Mouse (Mus musculus) cerebellum, adult 2 months (tissue): Measurements from ENCODE around the gene Adam17. TPM values are rescaled to one million over a fixed set of nuclear protein-coding genes. Genes with fewer than 3 reads are reported as not detected.

Experiments used
- DNase-seq, 2 experiments: peaks; one replicate each; pipeline ENCODE4 v3.0.0; 2021
- H3K27ac ChIP-seq: fragments of 200-500 bp; 2 replicates; pipeline ENCODE4 v1.5.1; 2012; ENCODE audit warnings: low read length, control low read depth, inconsistent platforms; ENCODE audit not compliant: insufficient read depth
- H3K27me3 ChIP-seq: fragments of 200-500 bp; 2 replicates; pipeline ENCODE4 v1.6.1; 2012; ENCODE audit warnings: inconsistent platforms, mild to moderate bottlenecking, low read length, moderate library complexity; ENCODE audit not compliant: control insufficient read depth, insufficient read depth
- H3K4me1 ChIP-seq: fragments of 200-500 bp; 2 replicates; pipeline ENCODE4 v1.6.1; 2011; ENCODE audit warnings: low read length; ENCODE audit not compliant: control insufficient read depth, insufficient read depth
- H3K4me3 ChIP-seq: fragments of 200-500 bp; replicated peaks from 2 replicates; pipeline ENCODE3; 2011; ENCODE audit warnings: mild to moderate bottlenecking, low read depth, low read length, control low read depth; ENCODE audit not compliant: insufficient read depth
- CTCF ChIP-seq: fragments of 200-500 bp; IDR thresholded peaks from 2 replicates; pipeline ENCODE4 v1.5.1; 2011; ENCODE audit warnings: low read depth, mild to moderate bottlenecking, control low read depth, low read length, moderate library complexity, borderline replicate concordance; ENCODE audit not compliant: insufficient read depth
- POLR2A ChIP-seq: fragments of 200-500 bp; IDR thresholded peaks from 2 replicates; pipeline ENCODE4 v1.6.1; 2011; ENCODE audit warnings: low read length, control low read depth, borderline replicate concordance; ENCODE audit not compliant: insufficient read depth
- WGBS: fragments of 180-500 bp; shearing (Covaris S2); methylation state at CpG from one replicate; pipeline ENCODE4 v1.1.7; 2018; 5-methylcytosine and 5-hydroxymethylcytosine counted together
- polyA plus RNA-seq: library from polyadenylated mRNA; depleted of rRNA; stranded (reverse); fragments of >200 nt; gene quantifications from 2 replicates; pipeline ENCODE4 v1.2.3, GENCODE M21; 2012; rRNA removed

The Adam17 gene
- 19.0 and 19.4 TPM in 2 replicates for polyA plus RNA-seq

DNA sequence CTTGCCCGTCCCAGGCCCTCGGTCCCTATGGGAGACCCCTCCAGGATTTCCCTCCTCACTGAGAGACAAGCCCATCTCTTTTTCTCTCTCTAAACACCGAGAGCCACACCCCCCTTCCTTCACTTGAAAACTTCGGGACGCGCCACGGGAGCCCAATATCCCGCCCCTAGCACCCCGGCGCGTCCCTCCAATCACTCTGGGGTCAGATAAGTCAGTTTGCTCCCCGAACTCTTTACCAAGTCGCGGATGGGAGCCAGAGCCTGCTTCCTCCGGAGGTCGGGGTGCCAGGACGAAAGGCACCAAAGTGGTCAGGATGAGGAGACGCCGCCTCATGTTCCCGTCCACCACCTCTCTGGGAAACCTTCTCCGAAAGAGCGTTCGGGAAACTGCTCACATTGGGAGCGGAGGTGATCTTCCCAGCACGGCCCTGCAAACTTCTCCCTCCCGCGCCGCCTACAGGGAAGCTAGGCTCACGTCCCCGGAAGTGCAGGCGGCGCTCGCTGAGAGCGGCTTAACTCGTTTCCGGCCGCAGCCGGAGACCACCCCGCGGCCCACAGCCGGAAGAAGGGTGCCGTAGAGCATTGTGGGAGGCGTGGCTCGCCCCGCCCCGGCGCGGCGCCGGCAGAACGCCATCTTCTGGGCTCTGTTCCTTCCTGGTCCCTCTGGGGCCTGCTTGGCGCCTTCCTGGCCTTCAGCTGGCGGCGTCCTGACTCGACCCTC is at the start of gene Adam17:
TSS of gene Adam17 (minus strand) at position 533 of the 720 bp plus-strand sequence.
- TF ChIP-seq CTCF (peak; percentile 43), POLR2A (peak; percentile 79; the same call in 1 of the 2 replicates)
- WGBS: under 1% methylated on average over 55 of the region's 55 CpGs
- Histone ChIP-seq H3K27me3 (no peaks in the 10 kb centered on the region), H3K4me1 (no peaks in the 10 kb centered on the region; the same call in 1 of the 2 replicates), H3K4me3 (peak within 1 kb of the TSS; percentile 87), H3K27ac (peak within 1 kb of the TSS; percentile 97)
- peak; percentile 96 for DNase-seq

DNA sequence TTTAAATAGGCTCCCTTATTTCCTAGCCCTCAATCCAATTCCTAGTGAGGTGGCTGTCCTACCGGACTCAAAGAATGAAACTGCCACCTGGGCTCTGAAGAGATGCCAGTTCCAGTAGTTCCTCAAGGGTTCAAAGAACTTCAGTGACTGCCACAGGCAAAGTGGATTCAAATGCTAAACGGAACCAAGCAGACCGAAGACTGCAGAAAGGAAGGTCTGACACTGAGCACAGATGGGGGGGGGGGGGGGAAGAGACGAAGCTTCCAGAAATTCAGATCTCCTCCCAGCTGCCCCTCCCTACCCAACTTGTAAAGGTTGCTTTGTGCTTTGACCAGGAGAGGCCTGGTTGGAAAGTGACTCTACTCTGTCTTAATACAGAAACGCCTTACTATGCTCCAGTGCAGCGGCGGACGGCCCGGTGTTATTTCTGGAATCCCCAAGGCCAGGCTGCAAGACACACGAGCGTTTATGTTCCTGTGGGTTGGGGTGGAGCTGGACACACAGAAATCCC is 45.2 kb upstream of the Adam17 start:
- H3K4me1 ChIP-seq: no peaks in the 10 kb centered on the region
- peak overlapping the region; percentile 92 for H3K27ac ChIP-seq
- WGBS: 7% methylated on average over 11 of the region's 11 CpGs
- peak overlapping the region; percentile 11 for H3K4me3 ChIP-seq
- DNase-seq: peak; percentile 55 to 64
- no peak for TF ChIP-seq CTCF
- no peak for TF ChIP-seq POLR2A
- no peaks in the 10 kb centered on the region for H3K27me3 ChIP-seq

DNA sequence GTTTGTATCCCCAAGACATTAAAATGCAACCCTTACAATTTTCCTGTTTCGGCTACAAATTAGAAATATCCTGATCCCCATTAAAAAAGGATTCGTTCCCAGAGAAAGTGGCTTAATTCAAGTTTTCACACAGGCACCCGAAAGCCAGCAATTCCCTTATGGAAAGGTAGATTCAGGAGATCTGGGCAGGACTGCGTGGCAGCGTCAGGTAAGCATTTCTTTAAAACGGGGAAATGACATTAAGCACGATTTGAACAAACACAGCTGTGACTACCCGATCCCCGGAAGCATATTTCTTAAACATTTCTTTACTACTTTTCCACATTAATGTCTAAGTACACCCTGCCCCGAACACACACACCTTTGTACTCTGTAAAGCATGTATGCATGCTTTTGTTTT is 44.7 kb upstream of the Adam17 start:
- H3K4me3 ChIP-seq: peak overlapping the region; percentile 87
- H3K27ac ChIP-seq: peak overlapping the region; percentile 92
- H3K27me3 ChIP-seq: no peaks in the 10 kb centered on the region
- WGBS: 3% methylated on average over 10 of the region's 10 CpGs
- no peaks in the 10 kb centered on the region for H3K4me1 ChIP-seq
- no peak for DNase-seq
- TF ChIP-seq POLR2A (no peak), CTCF (no peak)

DNA sequence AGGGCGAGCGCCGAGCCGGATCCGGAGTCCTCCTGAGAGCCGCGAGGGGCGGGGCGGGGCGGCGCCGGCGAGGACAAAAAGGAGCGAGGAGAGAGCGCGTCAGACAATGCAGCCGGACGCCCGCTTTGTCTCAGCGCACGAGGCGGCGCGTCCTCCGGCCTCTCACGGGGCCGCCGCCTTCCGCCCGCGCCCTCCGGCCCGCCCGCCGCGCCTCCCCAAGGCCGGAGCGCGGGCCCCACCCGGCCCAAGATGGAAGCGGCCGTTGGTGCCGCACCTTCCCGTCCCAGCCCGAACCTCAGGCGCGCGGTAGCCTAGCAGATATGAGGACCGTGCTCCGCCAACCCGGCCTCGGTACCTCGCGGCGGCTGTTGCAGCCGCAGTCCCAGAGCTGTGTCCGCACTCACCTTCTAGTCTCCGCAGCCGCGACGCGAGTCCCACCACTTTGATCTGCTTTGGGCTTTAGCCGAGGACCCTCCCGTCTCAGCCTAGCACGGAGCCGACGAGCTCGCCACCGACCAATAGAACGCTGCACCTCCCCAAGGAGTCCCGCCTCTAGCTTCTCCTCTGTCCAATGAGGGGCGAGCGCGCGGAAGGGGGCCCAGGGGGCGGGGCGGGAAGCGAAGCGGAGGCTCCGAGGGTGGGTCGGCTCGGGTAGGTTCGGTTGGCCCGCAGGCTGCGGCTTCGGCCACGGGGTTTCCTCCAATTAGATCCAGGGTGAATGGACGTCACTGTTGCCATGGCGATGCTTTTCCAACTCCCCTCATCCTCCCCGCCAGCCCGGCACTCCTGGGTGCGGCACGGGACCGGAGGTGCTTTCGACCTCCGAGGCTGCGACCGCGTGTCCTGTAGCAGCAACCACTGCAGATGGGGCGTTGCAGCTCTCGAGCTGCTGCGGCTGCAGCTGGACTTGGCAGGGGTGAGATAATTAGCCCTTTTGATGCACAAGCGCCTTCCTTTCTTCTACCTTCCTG is 44.0 kb upstream of the Adam17 start, which contains the start of gene Ywhaq:
TSS of gene Ywhaq (minus strand) at position 538 of the 971 bp plus-strand sequence.
- H3K27ac ChIP-seq: peak within 1 kb of the TSS; percentile 96
- WGBS: under 1% methylated on average over 103 of the region's 103 CpGs

DNA sequence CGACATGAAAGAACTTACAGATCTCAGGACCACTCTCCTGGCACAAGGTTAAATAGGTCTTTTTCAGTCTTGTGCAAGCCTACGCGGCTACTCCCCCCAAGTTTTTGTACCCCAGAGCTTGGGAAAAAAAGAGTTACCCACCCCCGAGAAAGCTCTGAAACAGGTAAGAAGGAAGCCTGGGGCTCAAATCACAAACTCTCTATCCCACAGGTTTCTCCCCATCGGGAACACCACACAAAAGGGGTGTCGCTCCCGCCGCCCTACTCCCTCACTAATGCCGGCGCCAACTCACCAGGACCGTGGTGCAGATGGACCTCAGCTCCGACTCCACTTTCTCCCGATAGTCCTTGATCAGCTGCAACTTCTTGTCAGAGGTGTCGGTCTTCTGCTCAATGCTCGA is 43.1 kb upstream of the Adam17 start:
- peak overlapping the region; percentile 12; the same call in 1 of the 2 replicates for H3K27ac ChIP-seq
- 0 out of 2 replicates have a peak, but pooled peaks cover 3% of the 10 kb centered on the region for H3K4me1 ChIP-seq
- TF ChIP-seq POLR2A (no peak), CTCF (no peak)
- peak overlapping the region; percentile 61 for H3K4me3 ChIP-seq
- no peaks in the 10 kb centered on the region for H3K27me3 ChIP-seq
- peak; percentile 35 to 52 for DNase-seq
- under 1% methylated on average over 14 of the region's 15 CpGs for WGBS

More for the DNA sequence above, 44.0 kb upstream of the Adam17 start, which contains the start of gene Ywhaq:
- DNase-seq: peak; percentile 98 to 99
- Histone ChIP-seq H3K4me1 (0 out of 2 replicates have a peak, but pooled peaks cover under 1% of the 10 kb centered on the region), H3K4me3 (peak within 1 kb of the TSS; percentile 87), H3K27me3 (no peaks in the 10 kb centered on the region)
- no peak for TF ChIP-seq CTCF
- peak; percentile 83 for TF ChIP-seq POLR2A

DNA sequence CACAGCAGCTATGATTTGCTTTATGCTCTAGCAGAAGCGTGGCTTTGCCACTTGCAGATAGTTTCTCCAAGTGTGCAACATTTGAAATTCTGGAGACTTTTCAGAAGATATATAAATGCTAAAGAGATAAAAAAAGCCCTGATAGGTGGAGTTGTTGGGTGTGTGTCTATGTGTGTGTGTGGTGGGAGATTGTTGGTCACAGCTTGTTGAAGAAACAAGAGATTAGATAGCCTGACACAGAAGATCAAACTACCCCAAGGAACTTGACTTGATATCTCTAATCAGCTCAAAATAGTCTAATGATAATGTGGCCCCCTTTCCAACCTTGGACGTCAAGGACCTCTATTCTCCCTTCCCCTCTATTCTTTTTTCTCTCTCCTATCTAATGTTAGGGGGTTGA is 37.2 kb upstream of the Adam17 start:
- no peak for DNase-seq
- TF ChIP-seq POLR2A (no peak), CTCF (no peak)
- WGBS: 86% methylated on average over 2 of the region's 2 CpGs
- Histone ChIP-seq H3K4me3 (no peak overlapping the region), H3K4me1 (0 out of 2 replicates have a peak, but pooled peaks cover 3% of the 10 kb centered on the region), H3K27ac (no peak overlapping the region), H3K27me3 (no peaks in the 10 kb centered on the region)

DNA sequence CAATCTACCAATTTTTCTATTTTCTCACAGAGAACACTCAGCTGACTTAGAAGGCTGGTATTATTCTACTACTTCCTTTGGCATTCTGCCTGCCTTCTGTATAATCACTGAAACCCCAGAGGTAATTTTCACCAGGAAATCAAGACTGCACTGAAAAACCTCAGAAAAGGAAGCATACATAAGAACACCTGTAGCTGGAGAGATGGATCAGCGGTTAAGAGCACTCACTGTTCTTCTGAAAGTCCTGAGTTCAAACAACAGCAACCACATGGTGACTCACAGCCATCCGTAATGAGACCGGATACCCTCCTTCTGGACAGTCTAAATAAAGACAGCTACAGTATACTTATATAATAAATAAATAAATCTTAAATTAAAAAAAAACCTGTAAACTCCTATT is 36.2 kb upstream of the Adam17 start:
- Histone ChIP-seq H3K4me3 (no peak overlapping the region), H3K27me3 (no peaks in the 10 kb centered on the region), H3K4me1 (0 out of 2 replicates have a peak, but pooled peaks cover 3% of the 10 kb centered on the region), H3K27ac (no peak overlapping the region)
- 85% methylated on average over 3 of the region's 3 CpGs for WGBS
- no peak for TF ChIP-seq CTCF
- no peak for TF ChIP-seq POLR2A
- no peak for DNase-seq
